Mouse (Mus musculus) cerebellum, adult (tissue): ENCODE results near the gene Ndufa6.
"Not testable (repeated sequence)": the region's sequence is repeated elsewhere in the genome, so short reads cannot be mapped to it uniquely, and the experiment has no call there.

Experiments used
- ATAC-seq: cut with Nextera tagmentation; 2 replicates; pipeline ENCODE4 v1.9.2; 2017; ENCODE audit warnings: mild to moderate bottlenecking, moderate library complexity, mixed read lengths; ENCODE audit not compliant: insufficient number of reproducible peaks, low FRiP score, low TSS enrichment

Ndufa6 gene

GRCm38 (mm10) chr15:82354126-82354945 lies at the start of gene Ndufa6:
TSS of gene Ndufa6 (minus strand) at chr15:82354322.
- peak; percentile 98 for ATAC-seq

GRCm38 (mm10) chr15:82403606-82404005 lies 49.5 kb upstream of the Ndufa6 start:
- no peak for ATAC-seq

- no peak for ATAC-seq
These were observed 48.6 kb upstream of the Ndufa6 start for GRCm38 (mm10) chr15:82402741-82403140.

- no peak for ATAC-seq
These were observed 48.0 kb upstream of the Ndufa6 start for GRCm38 (mm10) chr15:82402106-82402505.

- ATAC-seq, result no peak
These were observed 47.4 kb upstream of the Ndufa6 start for GRCm38 (mm10) chr15:82401516-82401915.

- not testable (repeated sequence) for ATAC-seq
These were observed 41.8 kb upstream of the Ndufa6 start for GRCm38 (mm10) chr15:82395955-82396354.

- ATAC-seq, result not testable (repeated sequence)
These were observed 39.8 kb upstream of the Ndufa6 start, which contains the start of gene Cyp2d11 for GRCm38 (mm10) chr15:82393922-82394321. TSS of gene Cyp2d11 (minus strand) at chr15:82394022.

- not testable (repeated sequence) for ATAC-seq
These were observed 35.8 kb upstream of the Ndufa6 start for GRCm38 (mm10) chr15:82389916-82390315.

GRCm38 (mm10) chr15:82385729-82386128 lies 31.6 kb upstream of the Ndufa6 start:
- no peak for ATAC-seq

- no peak for ATAC-seq
These were observed 28.3 kb upstream of the Ndufa6 start for GRCm38 (mm10) chr15:82382441-82382840.

GRCm38 (mm10) chr15:82380714-82381062 lies 26.6 kb upstream of the Ndufa6 start:
- ATAC-seq, result no peak

GRCm38 (mm10) chr15:82379871-82380713 lies 26.0 kb upstream of the Ndufa6 start, which contains the start of gene Cyp2d22:
TSS of gene Cyp2d22 (minus strand) at chr15:82380260.
- ATAC-seq, result peak; percentile 81

- ATAC-seq, result no peak
These were observed 25.4 kb upstream of the Ndufa6 start for GRCm38 (mm10) chr15:82379511-82379870.

GRCm38 (mm10) chr15:82378261-82379180 lies 24.4 kb upstream of the Ndufa6 start:
- no peak for ATAC-seq

GRCm38 (mm10) chr15:82377701-82378100 lies 23.6 kb upstream of the Ndufa6 start:
- ATAC-seq, result no peak

GRCm38 (mm10) chr15:82376393-82377138 lies 22.4 kb upstream of the Ndufa6 start:
- ATAC-seq, result no peak

GRCm38 (mm10) chr15:82375855-82376254 lies 21.7 kb upstream of the Ndufa6 start:
- no peak for ATAC-seq

- ATAC-seq, result no peak
These were observed 20.3 kb upstream of the Ndufa6 start for GRCm38 (mm10) chr15:82374437-82374836.

GRCm38 (mm10) chr15:82372991-82373390 lies 18.9 kb upstream of the Ndufa6 start:
- ATAC-seq, result no peak

GRCm38 (mm10) chr15:82372446-82372845 lies 18.3 kb upstream of the Ndufa6 start:
- no peak for ATAC-seq
